Mouse (Mus musculus): ENCODE measurements around the gene 2610028H24Rik. TPM values are rescaled to one million over a fixed set of nuclear protein-coding genes. Genes with fewer than 3 reads are reported as not detected.

The 2610028H24Rik gene
- polyA plus RNA-seq, 2 experiments, result not detected

DNA sequence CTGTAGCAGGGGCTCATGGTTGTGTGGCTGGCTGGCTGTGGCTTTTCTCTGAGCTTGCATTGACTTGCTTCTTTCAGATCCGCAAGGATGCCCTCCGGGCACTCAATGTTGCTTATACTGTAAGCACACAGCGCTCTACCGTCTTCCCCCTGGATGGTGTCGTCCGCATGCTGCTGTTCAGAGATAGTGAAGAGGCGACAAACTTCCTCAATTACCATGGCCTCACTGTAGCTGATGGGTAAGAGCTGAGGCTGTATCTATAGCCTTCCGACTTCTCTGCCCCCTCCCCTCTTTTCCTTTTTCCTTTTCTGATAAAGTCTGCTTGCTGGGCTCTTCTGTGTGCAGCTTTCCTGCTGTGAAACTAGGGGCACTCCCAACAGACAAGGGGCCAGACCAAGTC lies 39.4 kb downstream of the 2610028H24Rik start:
- Histone ChIP-seq H3K4me1 (ENCODE audit: control insufficient read depth, insufficient read depth, low read length) (no peaks in the 10 kb centered on the region), H3K9ac (ENCODE audit: low read depth, low read length, severe bottlenecking) (no peak overlapping the region), H3K4me3 (replicated peaks; ENCODE audit: low read length) (no peak overlapping the region), H3K4me2 (replicated peaks; ENCODE audit: low read depth, low read length, severe bottlenecking) (no peak overlapping the region), H3K9me3 (ENCODE audit: control insufficient read depth, low read length) (no peaks in the 10 kb centered on the region), H3K36me3 (ENCODE audit: control insufficient read depth, insufficient read depth, low read length) (peaks cover 93% of the 10 kb centered on the region), H3K27me3 (ENCODE audit: control insufficient read depth, insufficient read depth, low read length) (no peaks in the 10 kb centered on the region), H3K27ac (replicated peaks; ENCODE audit: low read depth, low read length) (no peak overlapping the region)
- WGBS, result 92% methylated on average over 8 of the region's 8 CpGs
- DNase-seq (ENCODE audit: low spot score) (no peak), ATAC-seq (ENCODE audit: low FRiP score, low read depth) (no peak)
- TF ChIP-seq POLR2A (IDR thresholded peaks at IDR 0.05; ENCODE audit: borderline replicate concordance, extremely low read depth, insufficient read depth, insufficient read length), result no peak

- H3K4me2 ChIP-seq (replicated peaks; ENCODE audit: low read depth, low read length, severe bottlenecking), result no peak overlapping the region
- no peaks in the 10 kb centered on the region for H3K27me3 ChIP-seq (ENCODE audit: control insufficient read depth, insufficient read depth, low read length)
- peaks cover 93% of the 10 kb centered on the region for H3K36me3 ChIP-seq (ENCODE audit: control insufficient read depth, insufficient read depth, low read length)
- H3K4me1 ChIP-seq (ENCODE audit: control insufficient read depth, insufficient read depth, low read length), result no peaks in the 10 kb centered on the region
- no peak overlapping the region for H3K4me3 ChIP-seq (replicated peaks; ENCODE audit: low read length)
- H3K9ac ChIP-seq (ENCODE audit: low read depth, low read length, severe bottlenecking), result no peak overlapping the region
- no peaks in the 10 kb centered on the region for H3K9me3 ChIP-seq (ENCODE audit: control insufficient read depth, low read length)
- DNase-seq (ENCODE audit: low spot score) (no peak), ATAC-seq (ENCODE audit: low FRiP score, low read depth) (no peak)
- 95% methylated on average over 15 of the region's 15 CpGs for WGBS
- TF ChIP-seq POLR2A (IDR thresholded peaks at IDR 0.05; ENCODE audit: borderline replicate concordance, extremely low read depth, insufficient read depth, insufficient read length), result no peak
- H3K27ac ChIP-seq (replicated peaks; ENCODE audit: low read depth, low read length), result no peak overlapping the region
Observed at GRCm38 (mm10) chr10:76489205-76489604, 40.3 kb downstream of the 2610028H24Rik start.

- peaks cover 89% of the 10 kb centered on the region for H3K36me3 ChIP-seq (ENCODE audit: control insufficient read depth, insufficient read depth, low read length)
- H3K4me1 ChIP-seq (ENCODE audit: control insufficient read depth, insufficient read depth, low read length), result no peaks in the 10 kb centered on the region
- H3K4me3 ChIP-seq (replicated peaks; ENCODE audit: low read length), result no peak overlapping the region
- ATAC-seq (ENCODE audit: low FRiP score, low read depth), result no peak
- no peaks in the 10 kb centered on the region for H3K9me3 ChIP-seq (ENCODE audit: control insufficient read depth, low read length)
- H3K9ac ChIP-seq (ENCODE audit: low read depth, low read length, severe bottlenecking), result no peak overlapping the region
- WGBS, result 89% methylated on average over 1 of the region's 1 CpGs
- H3K27me3 ChIP-seq (ENCODE audit: control insufficient read depth, insufficient read depth, low read length), result no peaks in the 10 kb centered on the region
- H3K4me2 ChIP-seq (replicated peaks; ENCODE audit: low read depth, low read length, severe bottlenecking), result no peak overlapping the region
- DNase-seq (ENCODE audit: low spot score), result no peak
- no peak overlapping the region for H3K27ac ChIP-seq (replicated peaks; ENCODE audit: low read depth, low read length)
- TF ChIP-seq POLR2A (IDR thresholded peaks at IDR 0.05; ENCODE audit: borderline replicate concordance, extremely low read depth, insufficient read depth, insufficient read length), result no peak
Observed at GRCm38 (mm10) chr10:76493527-76493926, 44.6 kb downstream of the 2610028H24Rik start.

GRCm38 (mm10) chr10:76495501-76495900 lies 46.6 kb downstream of the 2610028H24Rik start:
- 86% methylated on average over 6 of the region's 6 CpGs for WGBS
- DNase-seq (ENCODE audit: low spot score) (no peak), ATAC-seq (ENCODE audit: low FRiP score, low read depth) (no peak)
- H3K4me3 ChIP-seq (replicated peaks; ENCODE audit: low read length), result no peak overlapping the region
- peaks cover 89% of the 10 kb centered on the region for H3K36me3 ChIP-seq (ENCODE audit: control insufficient read depth, insufficient read depth, low read length)
- TF ChIP-seq POLR2A (IDR thresholded peaks at IDR 0.05; ENCODE audit: borderline replicate concordance, extremely low read depth, insufficient read depth, insufficient read length), result no peak
- no peak overlapping the region for H3K9ac ChIP-seq (ENCODE audit: low read depth, low read length, severe bottlenecking)
- H3K9me3 ChIP-seq (ENCODE audit: control insufficient read depth, low read length), result no peaks in the 10 kb centered on the region
- H3K27ac ChIP-seq (replicated peaks; ENCODE audit: low read depth, low read length), result no peak overlapping the region
- no peaks in the 10 kb centered on the region for H3K27me3 ChIP-seq (ENCODE audit: control insufficient read depth, insufficient read depth, low read length)
- H3K4me1 ChIP-seq (ENCODE audit: control insufficient read depth, insufficient read depth, low read length), result no peaks in the 10 kb centered on the region
- no peak overlapping the region for H3K4me2 ChIP-seq (replicated peaks; ENCODE audit: low read depth, low read length, severe bottlenecking)

DNA sequence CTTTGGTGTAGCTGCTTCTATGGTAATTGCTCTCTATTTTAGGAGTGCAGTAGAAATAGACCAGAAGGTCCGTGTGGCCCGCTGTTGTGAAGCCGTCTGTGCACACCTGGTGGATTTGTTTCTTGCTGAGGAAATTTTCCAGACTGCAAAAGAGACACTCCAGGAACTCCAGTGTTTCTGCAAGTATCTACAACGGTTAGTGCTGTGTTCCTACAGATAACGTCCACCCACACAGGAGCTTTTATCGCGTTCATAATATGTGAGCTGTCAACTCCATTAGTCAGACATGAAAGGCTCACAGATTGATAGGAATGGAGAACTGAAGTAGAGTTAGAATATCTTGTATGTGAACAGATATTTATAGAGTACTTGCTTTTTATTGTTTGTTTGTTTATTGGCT lies 47.5 kb downstream of the 2610028H24Rik start:
- H3K9me3 ChIP-seq (ENCODE audit: control insufficient read depth, low read length), result no peaks in the 10 kb centered on the region
- no peak overlapping the region for H3K9ac ChIP-seq (ENCODE audit: low read depth, low read length, severe bottlenecking)
- ATAC-seq (ENCODE audit: low FRiP score, low read depth) (no peak), DNase-seq (ENCODE audit: low spot score) (no peak)
- H3K4me2 ChIP-seq (replicated peaks; ENCODE audit: low read depth, low read length, severe bottlenecking), result no peak overlapping the region
- no peaks in the 10 kb centered on the region for H3K27me3 ChIP-seq (ENCODE audit: control insufficient read depth, insufficient read depth, low read length)
- no peak overlapping the region for H3K4me3 ChIP-seq (replicated peaks; ENCODE audit: low read length)
- H3K36me3 ChIP-seq (ENCODE audit: control insufficient read depth, insufficient read depth, low read length), result peaks cover 88% of the 10 kb centered on the region
- TF ChIP-seq POLR2A (IDR thresholded peaks at IDR 0.05; ENCODE audit: borderline replicate concordance, extremely low read depth, insufficient read depth, insufficient read length), result no peak
- H3K4me1 ChIP-seq (ENCODE audit: control insufficient read depth, insufficient read depth, low read length), result no peaks in the 10 kb centered on the region
- 90% methylated on average over 7 of the region's 7 CpGs for WGBS
- no peak overlapping the region for H3K27ac ChIP-seq (replicated peaks; ENCODE audit: low read depth, low read length)

GRCm38 (mm10) chr10:76497522-76497921 lies 48.6 kb downstream of the 2610028H24Rik start:
- 94% methylated on average over 4 of the region's 4 CpGs for WGBS

More at GRCm38 (mm10) chr10:76497522-76497921, 48.6 kb downstream of the 2610028H24Rik start:
- no peak for ATAC-seq (ENCODE audit: low FRiP score, low read depth)
- Histone ChIP-seq H3K36me3 (ENCODE audit: control insufficient read depth, insufficient read depth, low read length) (peaks cover 92% of the 10 kb centered on the region), H3K4me2 (replicated peaks; ENCODE audit: low read depth, low read length, severe bottlenecking) (no peak overlapping the region), H3K4me3 (replicated peaks; ENCODE audit: low read length) (no peak overlapping the region), H3K27me3 (ENCODE audit: control insufficient read depth, insufficient read depth, low read length) (no peaks in the 10 kb centered on the region), H3K4me1 (ENCODE audit: control insufficient read depth, insufficient read depth, low read length) (no peaks in the 10 kb centered on the region), H3K9ac (ENCODE audit: low read depth, low read length, severe bottlenecking) (no peak overlapping the region), H3K27ac (replicated peaks; ENCODE audit: low read depth, low read length) (no peak overlapping the region), H3K9me3 (ENCODE audit: control insufficient read depth, low read length) (no peaks in the 10 kb centered on the region)
- no peak for DNase-seq (ENCODE audit: low spot score)
- TF ChIP-seq POLR2A (IDR thresholded peaks at IDR 0.05; ENCODE audit: borderline replicate concordance, extremely low read depth, insufficient read depth, insufficient read length), result no peak

Data from limb, embryonic 14.5 days (tissue).